Mouse (Mus musculus) embryo, embryonic 10.5 days (tissue): ENCODE results near the gene Slc9a3r1.

Experiments used
- DNase-seq: peaks from one replicate; pipeline ENCODE4 v3.0.0-alpha.2; 2015; ENCODE audit warnings: low spot score

The Slc9a3r1 gene

DNA sequence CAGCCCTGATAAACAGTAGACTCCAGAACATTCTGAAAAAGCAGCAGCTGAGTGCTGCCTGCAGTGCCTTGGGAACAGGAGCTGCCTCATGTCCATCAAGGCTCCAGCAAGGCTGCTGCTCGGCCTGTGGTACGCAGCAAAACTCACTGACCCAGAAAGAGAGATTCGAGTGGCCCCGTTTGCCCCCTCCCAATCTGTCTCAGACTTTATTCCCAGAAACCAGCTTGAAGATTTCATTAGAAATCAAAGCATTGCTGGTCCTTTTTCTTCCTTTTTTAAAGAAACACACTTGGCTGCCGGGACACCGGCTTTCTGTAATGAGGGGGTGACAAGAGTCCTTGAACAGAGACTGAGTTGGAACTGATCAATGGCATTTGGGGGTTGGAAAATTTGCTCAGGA, 62.2 kb downstream of the Slc9a3r1 start:
- DNase-seq, result no peak

DNA sequence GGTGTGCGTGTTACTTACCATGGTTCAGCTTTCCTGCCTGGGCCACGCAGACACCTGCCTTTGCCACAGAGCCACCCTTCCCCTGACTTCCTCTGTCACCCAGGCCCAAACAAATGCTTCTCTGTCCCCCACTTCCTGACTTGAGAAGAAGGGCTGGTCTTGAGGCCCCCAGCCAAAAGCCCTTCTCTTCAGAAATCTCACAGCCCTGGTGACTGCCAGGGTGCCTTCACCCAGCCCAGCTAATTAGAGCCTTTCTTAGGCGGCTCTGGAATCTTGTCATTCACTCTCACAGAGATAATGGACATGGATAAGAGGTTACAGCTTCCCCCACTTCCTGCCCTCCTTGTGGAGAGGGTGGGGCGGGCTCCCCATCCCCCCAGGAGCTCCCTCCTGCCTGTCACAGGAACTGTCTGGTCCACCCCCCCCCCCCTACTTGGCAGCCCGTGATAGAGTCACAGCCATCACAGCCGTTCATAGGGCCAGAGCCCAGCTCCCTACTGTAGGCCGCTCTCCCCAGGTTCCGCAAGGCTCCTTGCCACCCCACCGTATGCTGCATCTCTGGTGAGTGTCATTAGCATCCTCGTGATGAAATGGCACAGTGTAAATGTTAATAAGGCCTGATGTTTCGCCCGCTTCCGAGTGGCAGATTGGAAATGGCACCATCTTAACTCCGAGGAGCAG, 63.8 kb downstream of the Slc9a3r1 start:
- DNase-seq, result no peak

DNA sequence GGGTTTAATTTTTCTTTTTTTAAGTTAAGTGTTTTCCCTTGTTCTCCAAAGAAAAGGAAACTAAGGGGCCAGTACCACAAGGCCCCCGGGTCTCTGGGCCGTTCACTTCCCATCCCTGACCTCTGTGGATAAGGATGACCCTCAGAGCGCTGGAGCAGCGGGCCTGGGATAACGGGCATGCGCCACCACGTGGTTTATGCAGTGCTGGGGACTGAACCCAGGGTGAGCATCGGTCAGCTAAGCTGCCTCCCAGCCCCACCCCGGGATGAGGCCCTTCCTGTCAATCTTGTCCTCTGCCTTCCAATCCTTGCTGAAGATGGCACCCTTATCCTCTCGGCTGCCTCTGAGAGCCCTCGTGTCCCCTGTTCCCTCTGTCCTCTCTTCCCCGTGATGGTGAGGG, 64.5 kb downstream of the Slc9a3r1 start:
- no peak for DNase-seq

DNA sequence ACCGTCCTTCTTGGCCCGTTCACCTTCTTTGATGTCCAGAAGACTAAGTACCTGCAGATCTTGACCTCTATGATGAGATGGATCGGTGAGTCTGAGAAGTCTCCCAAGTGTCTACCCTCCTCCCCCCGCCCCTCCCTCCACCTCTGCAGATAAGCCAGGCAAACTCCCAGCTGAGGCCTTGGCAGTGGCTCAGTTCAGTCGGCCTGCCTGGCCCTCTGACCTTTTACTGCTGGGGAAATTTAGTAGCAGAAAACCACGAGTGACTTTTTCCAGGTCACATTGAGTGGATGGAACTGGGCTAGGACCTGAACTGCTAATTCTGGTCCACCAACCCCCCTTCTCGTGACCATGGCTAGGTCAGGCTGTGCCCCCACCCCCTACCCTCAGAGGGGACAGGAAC, 65.3 kb downstream of the Slc9a3r1 start:
- no peak for DNase-seq

DNA sequence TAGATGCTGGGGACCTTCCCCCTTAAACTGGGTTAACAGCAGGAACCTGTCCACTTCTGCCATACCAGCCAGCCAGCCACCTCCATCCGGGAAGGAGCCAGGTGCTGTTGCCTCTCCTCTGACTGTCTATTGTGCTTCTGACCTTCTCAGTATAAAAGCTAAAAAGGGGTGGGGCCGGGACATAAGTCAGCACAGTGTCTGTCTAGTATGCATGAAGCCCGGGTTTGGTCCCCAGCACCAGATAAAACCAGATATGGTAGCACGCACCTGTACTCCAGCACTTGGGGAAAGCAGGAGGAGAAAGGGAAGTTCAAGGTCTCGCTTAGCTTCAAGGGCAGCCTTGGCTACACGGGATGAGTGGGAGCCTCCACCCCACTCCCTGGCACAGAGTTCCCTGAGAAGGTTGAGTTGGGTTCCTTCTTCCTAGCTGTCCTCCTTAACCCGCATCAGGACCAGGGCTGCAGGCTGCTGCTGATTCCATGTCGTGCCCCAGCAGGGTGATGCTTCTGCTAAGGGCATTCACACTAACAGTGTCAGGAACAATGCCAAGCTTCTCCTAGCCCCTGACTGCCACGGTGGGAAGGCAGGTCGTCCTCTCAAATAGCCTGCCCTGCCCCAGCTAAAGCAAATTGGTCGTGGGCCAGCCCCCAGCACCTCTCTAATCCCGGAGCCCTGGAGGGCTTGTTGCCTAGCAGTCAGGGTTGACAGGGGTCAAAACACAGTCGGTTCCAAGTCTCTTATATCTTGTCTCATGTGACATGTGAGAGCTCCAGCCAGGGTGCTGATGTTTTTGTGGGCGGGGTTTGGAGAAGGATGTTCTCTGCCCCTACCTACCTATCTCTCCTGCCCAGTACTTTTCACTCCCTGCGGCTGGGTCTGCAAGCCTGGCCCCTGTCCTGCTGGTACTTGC, 66.1 kb downstream of the Slc9a3r1 start:
- DNase-seq, result no peak
